Mouse (Mus musculus) C2C12 (cell line): ENCODE measurements around the gene Olfr433.

Source experiments
- CTCF ChIP-seq: IDR thresholded peaks from one replicate; pipeline ENCODE4 v1.5.1; 2011; ENCODE audit not compliant: control insufficient read depth, insufficient read depth, insufficient read length
- MYOG ChIP-seq: IDR thresholded peaks from one replicate; pipeline ENCODE4 v1.6.1; 2011; ENCODE audit not compliant: control insufficient read depth, insufficient read length; ENCODE audit errors: extremely low read depth
- USF1 ChIP-seq: IDR thresholded peaks from one replicate; pipeline ENCODE4 v1.6.1; 2011; ENCODE audit warnings: low read depth, mild to moderate bottlenecking, control low read depth, moderate library complexity

DNA sequence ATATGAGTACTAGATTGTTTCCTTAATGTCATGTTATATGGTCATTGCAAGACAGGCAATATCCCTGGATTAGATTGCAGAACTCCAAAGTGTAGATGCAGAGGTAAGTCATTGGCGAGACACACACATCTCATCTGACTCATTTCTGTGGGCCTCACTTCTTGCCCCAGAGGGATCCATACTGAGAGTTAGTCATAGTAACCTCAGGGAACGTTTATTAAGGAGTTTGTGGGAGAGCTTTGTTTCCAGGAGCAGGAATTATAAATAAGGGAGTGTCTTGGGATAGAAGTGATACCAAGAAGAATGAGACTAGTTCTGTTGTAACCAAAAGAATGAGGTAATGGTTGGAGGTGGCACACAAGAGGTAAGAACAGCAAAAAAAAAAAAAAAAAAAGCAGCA lies 8.4 kb downstream of the Olfr433 start, which contains the start of gene Olfr432:
- TF ChIP-seq MYOG (no peak), USF1 (no peak), CTCF (no peak)
